Mouse (Mus musculus): Measurements from ENCODE around the gene Cth. TPM values are rescaled to one million over a fixed set of nuclear protein-coding genes. Genes with fewer than 3 reads are reported as not detected.

Gene Cth
- polyA plus RNA-seq, 1 experiment from 2014 or later = 50.2 TPM

DNA sequence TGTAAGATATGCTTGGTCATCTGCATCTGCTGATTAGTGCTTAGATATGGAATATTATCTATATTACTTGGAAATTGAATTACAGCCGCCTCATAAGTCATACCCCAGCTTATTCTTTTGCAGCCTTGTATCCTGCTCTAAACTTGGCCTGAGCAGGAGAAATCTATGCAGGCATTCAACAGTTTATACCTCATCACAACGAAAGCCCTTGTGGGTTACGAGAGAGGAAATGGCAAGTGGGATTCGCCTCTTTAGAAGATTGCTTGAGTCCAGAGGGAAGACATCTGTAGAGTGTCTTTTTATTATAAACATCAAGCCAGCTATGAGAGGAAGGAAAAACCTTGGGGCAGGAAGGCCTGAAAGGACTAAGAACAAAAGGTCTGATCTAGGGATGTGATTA lies 52.0 kb downstream of the Cth start:
- ATAC-seq (ENCODE audit: insufficient read depth) = no peak
- WGBS (ENCODE audit: insufficient replicate concordance) = 52% methylated on average over 4 of the region's 4 CpGs
- Histone ChIP-seq H3K4me2 (no peak overlapping the region), H3K4me1 (replicated peaks) (no peaks in the 10 kb centered on the region), H3K9ac (no peak overlapping the region), H3K27ac (replicated peaks) (no peak overlapping the region), H3K36me3 (replicated peaks) (no peaks in the 10 kb centered on the region), H3K9me3 (replicated peaks) (no peaks in the 10 kb centered on the region), H3K4me3 (replicated peaks) (no peak overlapping the region), H3K27me3 (no peaks in the 10 kb centered on the region)

GRCm38 (mm10) chr3:157867836-157868235 lies 57.0 kb downstream of the Cth start:
- Histone ChIP-seq H3K27ac (replicated peaks) (no peak overlapping the region), H3K4me3 (replicated peaks) (no peak overlapping the region), H3K9ac (no peak overlapping the region), H3K4me2 (no peak overlapping the region), H3K36me3 (replicated peaks) (no peaks in the 10 kb centered on the region), H3K27me3 (no peaks in the 10 kb centered on the region), H3K9me3 (replicated peaks) (no peaks in the 10 kb centered on the region), H3K4me1 (replicated peaks) (no peaks in the 10 kb centered on the region)
- WGBS (ENCODE audit: insufficient replicate concordance) = 62% methylated on average over 2 of the region's 2 CpGs
- no peak for ATAC-seq (ENCODE audit: insufficient read depth)

- H3K4me2 ChIP-seq = no peak overlapping the region
- H3K27me3 ChIP-seq = no peaks in the 10 kb centered on the region
- no peaks in the 10 kb centered on the region for H3K36me3 ChIP-seq (replicated peaks)
- no peak overlapping the region for H3K27ac ChIP-seq (replicated peaks)
- H3K4me3 ChIP-seq (replicated peaks) = no peak overlapping the region
- no peaks in the 10 kb centered on the region for H3K4me1 ChIP-seq (replicated peaks)
- no peaks in the 10 kb centered on the region for H3K9me3 ChIP-seq (replicated peaks)
- no peak for ATAC-seq (ENCODE audit: insufficient read depth)
- H3K9ac ChIP-seq = no peak overlapping the region
- WGBS (ENCODE audit: insufficient replicate concordance) = 47% methylated on average over 4 of the region's 4 CpGs
Observed at GRCm38 (mm10) chr3:157866251-157866650, 58.6 kb downstream of the Cth start.

DNA sequence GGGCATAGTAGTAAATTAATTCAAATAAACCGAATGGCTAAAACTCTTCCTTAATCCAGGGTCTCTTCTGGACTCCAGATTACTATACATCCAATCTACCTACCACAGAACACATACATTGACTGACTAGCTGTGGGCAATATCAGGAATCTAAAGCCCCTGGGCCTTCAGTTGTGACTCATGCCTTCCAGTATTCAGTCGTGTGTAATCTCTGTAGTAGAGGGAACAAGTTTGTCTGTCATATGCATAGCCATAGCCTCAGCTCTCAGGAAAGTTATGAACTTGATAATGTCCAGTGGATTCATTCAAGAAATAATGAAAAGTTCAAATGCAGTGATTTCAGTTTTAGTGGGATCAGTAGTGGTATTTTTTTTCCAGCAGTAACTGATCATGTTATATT lies 59.0 kb downstream of the Cth start:
- Histone ChIP-seq H3K4me1 (replicated peaks) (no peaks in the 10 kb centered on the region), H3K4me3 (replicated peaks) (no peak overlapping the region), H3K4me2 (no peak overlapping the region), H3K27me3 (no peaks in the 10 kb centered on the region), H3K36me3 (replicated peaks) (no peaks in the 10 kb centered on the region), H3K9ac (no peak overlapping the region), H3K27ac (replicated peaks) (no peak overlapping the region), H3K9me3 (replicated peaks) (no peaks in the 10 kb centered on the region)
- 54% methylated on average over 2 of the region's 2 CpGs for WGBS (ENCODE audit: insufficient replicate concordance)
- no peak for ATAC-seq (ENCODE audit: insufficient read depth)

DNA sequence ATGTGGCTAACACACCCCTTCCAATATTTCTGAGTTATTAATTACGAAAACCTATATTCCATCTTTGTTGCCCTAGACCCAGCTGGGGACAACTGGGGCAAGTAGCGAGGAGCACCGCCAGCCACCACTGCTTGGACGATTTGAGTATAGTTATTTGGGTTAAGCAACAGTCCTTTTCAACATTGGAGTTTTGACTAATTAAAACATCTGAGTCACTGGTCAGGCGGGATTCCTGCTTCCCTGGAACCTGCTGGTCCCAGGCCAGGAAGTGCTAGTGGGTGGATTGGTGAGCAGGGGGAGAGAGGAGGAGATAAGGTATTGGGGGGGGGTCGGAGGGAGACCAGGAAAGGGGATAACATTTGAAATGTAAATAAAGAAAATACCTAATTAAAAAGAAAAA lies 59.4 kb downstream of the Cth start:
- Histone ChIP-seq H3K4me1 (replicated peaks) (no peaks in the 10 kb centered on the region), H3K36me3 (replicated peaks) (no peaks in the 10 kb centered on the region), H3K27ac (replicated peaks) (no peak overlapping the region), H3K9ac (no peak overlapping the region), H3K9me3 (replicated peaks) (no peaks in the 10 kb centered on the region), H3K27me3 (no peaks in the 10 kb centered on the region), H3K4me3 (replicated peaks) (no peak overlapping the region), H3K4me2 (no peak overlapping the region)
- ATAC-seq (ENCODE audit: insufficient read depth) = no peak
- WGBS (ENCODE audit: insufficient replicate concordance) = 48% methylated on average over 6 of the region's 6 CpGs

- Histone ChIP-seq H3K4me3 (replicated peaks) (no peak overlapping the region), H3K9ac (no peak overlapping the region), H3K4me1 (replicated peaks) (no peaks in the 10 kb centered on the region), H3K27me3 (no peaks in the 10 kb centered on the region), H3K9me3 (replicated peaks) (no peaks in the 10 kb centered on the region), H3K4me2 (no peak overlapping the region), H3K36me3 (replicated peaks) (no peaks in the 10 kb centered on the region), H3K27ac (replicated peaks) (no peak overlapping the region)
- WGBS (ENCODE audit: insufficient replicate concordance) = 27% methylated on average over 1 of the region's 1 CpGs
- ATAC-seq (ENCODE audit: insufficient read depth) = no peak
Observed at GRCm38 (mm10) chr3:157852806-157853205, 72.1 kb downstream of the Cth start.

- Histone ChIP-seq H3K9ac (no peak overlapping the region), H3K36me3 (replicated peaks) (no peaks in the 10 kb centered on the region), H3K9me3 (replicated peaks) (no peaks in the 10 kb centered on the region), H3K27me3 (no peaks in the 10 kb centered on the region), H3K4me1 (replicated peaks) (no peaks in the 10 kb centered on the region), H3K4me3 (replicated peaks) (no peak overlapping the region), H3K27ac (replicated peaks) (no peak overlapping the region), H3K4me2 (no peak overlapping the region)
- WGBS (ENCODE audit: insufficient replicate concordance) = 28% methylated on average over 2 of the region's 2 CpGs
- no peak for ATAC-seq (ENCODE audit: insufficient read depth)
Observed at GRCm38 (mm10) chr3:157848503-157848902, 76.4 kb downstream of the Cth start.

DNA sequence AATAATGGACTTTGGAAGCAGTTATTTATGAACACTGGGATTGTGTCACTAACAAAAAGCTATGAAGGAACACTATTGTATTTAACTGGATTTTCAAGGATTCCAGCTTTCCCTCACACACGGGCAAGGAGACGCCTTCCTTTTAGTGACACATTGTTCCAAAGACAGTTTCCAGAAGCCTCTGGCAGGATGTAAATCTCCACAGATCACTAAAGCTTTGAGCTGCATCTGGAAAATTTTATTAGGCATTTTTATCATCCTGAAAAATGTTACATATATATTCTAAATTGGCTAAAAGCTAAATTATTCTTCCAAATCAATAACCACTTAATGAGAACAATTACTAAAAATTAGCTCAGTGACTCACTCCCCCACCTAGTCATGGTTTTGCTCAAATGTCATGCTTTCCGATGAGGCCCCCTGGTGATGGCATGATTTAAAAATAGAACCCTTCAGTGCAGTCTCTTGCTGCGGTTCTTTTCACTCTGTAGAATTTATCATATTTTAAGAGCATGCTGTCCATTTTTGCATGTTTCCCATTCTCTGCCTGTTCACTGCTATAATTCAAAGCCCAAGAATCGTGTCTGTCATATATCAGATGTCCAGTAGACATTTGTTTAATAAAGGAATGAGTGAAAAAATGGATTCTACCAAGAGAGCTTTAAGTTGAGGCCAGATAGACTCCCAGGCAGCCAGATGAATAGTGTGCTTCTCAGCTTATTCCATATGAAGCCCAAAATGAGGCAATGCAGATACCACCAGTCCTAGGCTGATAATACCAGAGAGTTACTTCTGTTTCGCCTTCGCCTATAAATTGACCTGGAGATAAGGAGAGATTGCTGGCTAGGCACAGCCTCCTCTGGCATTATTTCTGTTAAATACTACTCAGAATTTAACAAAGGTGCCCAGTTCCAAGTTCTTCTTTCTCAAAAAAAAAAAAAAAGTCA lies 77.3 kb downstream of the Cth start:
- Histone ChIP-seq H3K4me1 (replicated peaks) (no peaks in the 10 kb centered on the region), H3K4me2 (no peak overlapping the region), H3K36me3 (replicated peaks) (no peaks in the 10 kb centered on the region), H3K9me3 (replicated peaks) (no peaks in the 10 kb centered on the region), H3K4me3 (replicated peaks) (no peak overlapping the region), H3K27me3 (no peaks in the 10 kb centered on the region), H3K9ac (no peak overlapping the region), H3K27ac (replicated peaks) (no peak overlapping the region)
- no peak for ATAC-seq (ENCODE audit: insufficient read depth)
- WGBS (ENCODE audit: insufficient replicate concordance) = 50% methylated on average over 7 of the region's 7 CpGs

Other genes with a start within 250 kb of the Cth start
- gene Ankrd13c, start 22.2 kb upstream of the Cth start, polyA plus RNA-seq (2015; fragmentation: Nextera tagmentation; extraction: Ambion mirVana) = 10.2 and 12.2 TPM in 2 replicates
- 87.6 and 90.1 TPM in 2 replicates for gene Srsf11, start 111.6 kb upstream of the Cth start, polyA plus RNA-seq (2015; fragmentation: Nextera tagmentation; extraction: Ambion mirVana)
- 20.2 and 23.1 TPM in 2 replicates for gene Lrrc40, start 111.6 kb upstream of the Cth start, polyA plus RNA-seq (2015; fragmentation: Nextera tagmentation; extraction: Ambion mirVana)